Mouse (Mus musculus) spleen, adult 2 months (tissue): ENCODE data around the gene Psme1.

ENCODE experiments used
- CTCF ChIP-seq: fragments of 200-500 bp; IDR thresholded peaks from 2 replicates; pipeline ENCODE4 v1.5.1; 2011; ENCODE audit warnings: mild to moderate bottlenecking, inconsistent platforms; ENCODE audit not compliant: insufficient read depth, insufficient read length, insufficient replicate concordance; ENCODE audit errors: extremely low read depth
- POLR2A ChIP-seq: fragments of 200-500 bp; IDR thresholded peaks from 2 replicates; pipeline ENCODE4 v1.6.1; 2011; ENCODE audit warnings: low read depth, low read length, inconsistent platforms

- TF ChIP-seq CTCF, result no peak
- no peak for TF ChIP-seq POLR2A
Observed at GRCm38 (mm10) chr14:55596036-55596690, 18.2 kb downstream of the Psme1 start.
